Mouse (Mus musculus): ENCODE results near the gene Gm20388.

- TF ChIP-seq POLR2A (IDR thresholded peaks at IDR 0.05; ENCODE audit: borderline replicate concordance, insufficient read depth, low read length): no peak
- no peak for TF ChIP-seq CTCF (IDR thresholded peaks at IDR 0.05; ENCODE audit: borderline replicate concordance, insufficient read depth, low read depth, low read length)
Measured at GRCm38 (mm10) chr8:120725576-120725950, 814.9 kb downstream of the Gm20388 start.
